Mouse (Mus musculus) adrenal gland, adult 18-20 months (tissue): ENCODE results near the gene Adck2. TPM values are rescaled to one million over a fixed set of nuclear protein-coding genes. Genes with fewer than 3 reads are reported as not detected.

Source experiments
- DNase-seq, 2 experiments: peaks; one replicate each; pipeline ENCODE4 v3.0.0; 2021 to 2022; ENCODE audit warnings: low spot score in 2 of 2
- long read RNA-seq, 2 experiments: library from polyadenylated mRNA; stranded (forward); transcript quantifications; one replicate each; pipeline ENCODE4 v2.0.0; 2021
- total RNA-seq, 2 experiments: library from RNA; stranded (reverse); gene quantifications; 1 replicate in 1 of 2; 2 replicates in 1 of 2; pipeline ENCODE4 v1.2.3; 2021

Adck2 gene
- total RNA-seq, result 10 to 100 TPM; 24.1 to 24.2 TPM
- long read RNA-seq, experiment 1, transcript Adck2-204 (8 exons, 3,542 nt), result major isoform, 12 of 14 reads
- long read RNA-seq, experiment 1, partial matches to known transcripts, result 0 of 14 reads
- long read RNA-seq, experiment 1, other reads (novel, unspliced or antisense), result 2 of 14 reads
- long read RNA-seq, experiment 2, transcript Adck2-204 (8 exons, 3,542 nt), result major isoform, 25 of 29 reads
- long read RNA-seq, experiment 2, partial matches to known transcripts, result 0 of 29 reads
- long read RNA-seq, experiment 2, other reads (novel, unspliced or antisense), result 4 of 29 reads

DNA sequence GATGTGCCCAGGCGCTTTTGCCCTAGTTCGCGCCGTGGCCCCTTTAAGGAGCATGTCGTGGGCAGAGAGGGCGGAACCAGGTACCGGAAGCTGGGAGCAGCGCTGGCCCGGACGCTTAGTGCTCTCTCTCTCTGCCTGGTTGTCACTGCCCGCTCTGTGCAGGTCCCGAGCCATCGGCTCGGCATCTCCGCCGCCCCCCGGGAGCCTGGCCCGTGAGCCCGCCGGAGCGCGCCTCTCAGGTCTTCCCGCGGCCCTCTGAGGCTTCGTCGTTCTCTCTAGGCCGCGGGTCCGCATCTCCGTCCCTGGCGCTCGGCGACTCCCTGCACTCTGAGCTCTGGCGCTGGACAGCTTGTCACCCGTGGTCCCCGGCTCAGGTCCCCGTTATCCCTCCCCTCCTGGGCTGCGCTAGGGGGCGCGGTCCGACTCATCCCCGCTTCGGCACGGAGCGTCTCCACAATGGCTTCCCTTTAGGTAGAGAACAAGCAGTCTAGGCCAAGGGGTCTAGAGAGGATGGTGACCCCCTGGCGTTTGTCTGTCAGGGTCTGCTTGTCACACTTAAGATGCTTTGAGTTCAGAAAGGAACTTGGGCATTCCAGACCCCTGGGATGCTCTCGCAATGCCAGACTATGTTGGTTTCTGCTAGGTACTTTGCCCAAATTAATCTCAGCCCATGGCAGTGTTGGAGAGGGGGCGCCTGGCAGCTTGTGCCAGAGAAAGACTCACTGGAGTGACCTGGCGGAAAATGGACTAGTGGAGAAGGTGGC is at the start of gene Adck2:
Gene Adck2, plus strand, starts transcription at position 83 of the 764 bp plus-strand sequence.
- DNase-seq, result peak; percentile 73 to 74

DNA sequence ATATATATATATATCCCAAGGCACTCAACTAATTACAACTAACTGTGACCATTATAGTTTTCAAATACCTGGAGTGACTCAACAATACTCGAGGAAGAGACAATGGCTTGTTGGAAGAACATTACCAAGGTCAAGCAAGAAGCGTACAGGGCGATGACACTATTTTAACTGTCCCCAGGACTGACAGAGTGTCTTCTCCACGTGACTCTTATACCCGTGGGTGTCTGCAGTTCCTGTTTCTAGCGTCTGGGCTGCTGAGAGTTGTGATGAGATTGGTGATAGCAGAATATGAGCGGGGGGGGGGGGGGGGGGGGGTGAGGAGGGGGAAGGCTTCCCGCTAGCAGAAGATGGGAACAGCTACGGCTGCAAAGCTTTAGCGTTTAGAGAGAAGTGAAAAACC is 46.9 kb upstream of the Adck2 start:
- no peak for DNase-seq

DNA sequence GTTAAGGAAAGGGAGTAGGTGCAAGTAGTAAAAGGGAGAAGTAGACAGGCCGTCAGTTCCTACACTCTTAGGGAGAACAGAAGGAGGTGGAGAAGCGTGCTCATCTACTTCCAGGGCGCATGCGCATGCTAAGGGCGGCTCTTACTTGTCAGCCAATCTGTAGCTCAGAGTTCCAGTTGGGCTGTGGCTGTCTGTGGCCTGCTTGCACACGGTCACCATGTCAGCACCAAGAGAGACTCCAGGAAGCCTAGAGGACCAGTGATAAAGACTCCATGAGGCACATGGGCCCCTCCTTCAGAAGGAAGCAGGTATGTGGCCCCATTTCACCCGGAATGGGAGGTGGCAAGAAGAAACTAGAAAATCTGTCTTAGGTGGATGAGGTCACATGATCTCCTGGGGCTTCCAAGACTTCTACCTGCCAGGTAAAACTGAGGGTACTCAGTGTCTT is 46.3 kb upstream of the Adck2 start:
- no peak for DNase-seq

DNA sequence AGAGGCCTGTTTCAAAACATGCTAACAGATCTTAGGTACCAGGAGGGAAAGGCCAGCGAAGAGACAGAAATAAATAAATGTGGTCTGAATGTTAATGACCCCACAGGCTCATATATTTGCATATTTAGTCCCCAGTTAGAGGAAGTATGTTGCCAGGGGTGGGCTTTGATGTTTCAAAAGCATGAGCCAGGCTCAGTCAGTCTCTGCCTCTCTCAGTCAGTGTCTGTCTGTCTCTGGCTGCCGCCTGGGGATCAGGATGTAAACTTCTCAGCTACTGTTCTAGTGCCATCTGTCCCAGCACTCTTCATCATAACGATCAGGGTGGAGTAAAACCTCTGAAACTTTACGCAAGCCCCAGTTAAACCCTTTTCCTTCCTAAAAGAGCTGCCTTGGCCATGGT is 45.9 kb upstream of the Adck2 start:
- no peak for DNase-seq

DNA sequence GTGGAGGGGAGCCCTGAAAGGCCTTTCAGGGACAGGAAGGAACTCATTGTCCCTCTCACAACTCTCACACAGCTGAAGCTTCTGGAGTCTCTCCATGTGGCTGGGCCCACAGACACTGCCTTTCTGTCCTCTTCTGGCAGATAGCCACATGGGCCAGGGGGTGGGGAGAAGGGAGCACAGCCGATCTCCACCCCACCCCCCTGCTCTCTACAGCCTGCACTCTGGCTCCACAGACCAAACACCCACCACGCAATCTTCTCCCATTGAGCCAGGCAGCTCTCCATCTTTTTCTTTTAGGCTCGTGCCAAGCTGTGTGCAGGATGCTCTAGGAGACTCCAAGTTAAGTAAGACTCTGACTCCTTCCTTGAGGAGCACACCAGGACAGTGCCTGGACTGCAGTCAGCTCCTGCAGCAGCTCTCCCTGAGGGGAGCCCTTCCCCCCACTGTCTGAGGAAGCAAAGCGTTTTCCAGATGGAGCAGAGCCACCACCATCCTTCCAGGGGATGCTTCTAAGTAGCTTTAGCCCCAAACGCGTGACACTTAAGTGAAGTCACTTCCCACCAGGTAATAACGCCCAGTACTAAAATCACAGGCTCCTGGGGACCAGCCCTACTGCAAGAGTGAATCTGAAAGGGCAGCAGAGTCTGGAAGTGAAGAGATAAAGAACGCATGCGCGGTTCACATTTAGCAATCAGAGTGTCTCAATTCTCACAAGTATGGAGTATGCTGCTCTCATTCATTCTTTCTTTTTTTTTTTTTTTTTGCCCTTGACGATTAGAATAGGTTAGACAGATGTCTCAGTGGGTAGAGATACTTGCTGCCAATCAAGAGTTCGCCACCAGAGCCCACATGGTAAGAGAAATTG is 44.8 kb upstream of the Adck2 start:
- no peak for DNase-seq

DNA sequence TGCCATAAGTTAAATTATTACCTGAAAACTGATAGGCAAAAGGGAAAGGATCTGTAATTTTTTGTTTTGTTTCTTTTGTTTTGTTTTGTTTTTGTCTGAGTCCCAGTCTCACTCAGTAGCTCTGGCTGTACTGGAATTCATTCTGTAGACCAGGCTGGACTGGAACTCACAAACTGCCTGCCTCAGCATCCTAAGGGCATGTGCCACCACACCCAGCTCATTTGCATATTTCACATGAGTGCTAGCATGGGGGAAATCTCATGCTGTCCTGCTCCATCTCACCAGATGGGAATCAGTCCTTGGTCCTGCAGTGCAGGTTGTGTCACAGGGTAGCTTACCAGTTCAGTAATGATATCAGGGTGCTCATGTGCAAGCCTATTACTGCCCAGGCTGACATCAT is 38.7 kb upstream of the Adck2 start:
- no peak for DNase-seq

DNA sequence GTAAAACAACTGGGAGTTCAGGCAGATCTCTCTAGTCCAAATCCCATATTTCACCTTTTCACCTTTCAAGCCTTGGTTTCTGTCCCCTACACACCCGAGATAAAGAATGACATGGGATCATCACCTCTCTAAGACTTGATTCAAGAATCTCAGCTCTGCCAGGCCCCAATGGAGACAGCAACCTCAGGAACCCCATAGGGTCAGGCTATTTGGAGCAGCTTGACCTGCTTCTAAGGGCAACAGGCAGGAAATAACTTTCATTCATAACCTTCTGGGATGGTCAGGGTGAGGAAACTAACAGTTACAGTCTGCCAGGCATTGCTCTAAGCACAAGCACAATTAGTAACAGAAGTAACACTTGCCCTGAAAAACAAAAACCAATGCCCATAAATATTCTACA is 37.1 kb upstream of the Adck2 start:
- no peak for DNase-seq

DNA sequence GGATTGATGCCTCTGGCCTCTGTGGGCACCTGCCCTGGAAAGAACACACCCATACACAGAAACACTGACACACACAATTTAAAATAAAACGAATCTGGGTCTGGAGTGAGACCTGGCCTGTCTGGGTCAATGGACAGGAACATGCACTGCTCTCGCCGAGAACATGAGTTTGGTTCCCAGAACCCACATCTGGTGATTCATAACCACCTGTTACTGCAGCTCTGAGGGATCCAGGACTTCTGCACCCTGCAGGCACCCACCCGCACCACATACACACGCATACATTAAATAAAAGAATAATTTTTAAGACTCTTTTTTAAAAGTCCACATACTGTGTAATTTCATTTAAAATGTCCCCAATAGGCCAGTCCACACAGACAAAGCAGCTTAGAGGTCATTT is 36.4 kb upstream of the Adck2 start:
- DNase-seq, result no peak

DNA sequence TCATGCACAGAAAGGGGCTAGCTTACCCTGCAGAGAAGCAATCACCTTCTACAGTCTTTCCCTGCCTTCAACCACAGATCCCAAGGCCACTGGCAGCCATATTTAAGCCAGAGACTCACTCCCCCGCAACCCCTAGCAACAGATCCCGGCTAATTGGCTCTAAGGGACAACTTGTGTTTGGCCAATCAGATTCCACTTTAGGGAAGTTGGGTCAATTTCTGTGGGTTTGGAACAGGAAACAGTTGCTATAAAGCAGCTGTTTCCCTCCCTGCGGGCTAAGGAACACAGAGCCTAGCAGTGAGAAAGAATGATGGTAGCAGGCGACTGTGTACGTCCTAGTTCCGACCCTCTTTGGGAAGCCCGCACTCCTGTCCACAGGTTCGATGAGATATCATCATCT is 35.4 kb upstream of the Adck2 start:
- no peak for DNase-seq

DNA sequence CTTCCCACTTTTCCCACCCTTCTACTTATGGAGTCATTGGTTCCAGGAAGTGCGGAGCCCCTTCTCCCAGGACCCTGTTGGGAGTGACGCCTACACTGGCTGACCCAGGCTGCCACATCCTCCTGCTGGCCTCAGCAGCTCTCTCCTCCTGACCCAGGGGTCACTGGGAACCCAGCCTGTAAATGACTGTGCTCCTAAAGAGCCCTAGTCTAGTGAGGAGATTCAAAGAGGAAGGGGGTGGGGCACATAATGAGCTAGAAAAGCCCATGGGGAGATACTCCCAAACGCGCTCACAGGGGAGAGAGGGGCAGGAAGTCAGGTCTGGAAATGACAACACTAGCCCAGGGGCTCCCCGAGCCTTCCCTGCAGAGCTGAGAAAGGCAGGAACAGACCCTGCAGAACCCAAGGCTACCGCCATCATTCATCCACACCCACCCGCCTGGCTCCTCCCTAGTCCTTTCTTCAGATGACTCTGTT is 34.0 kb upstream of the Adck2 start:
- DNase-seq, result no peak

DNA sequence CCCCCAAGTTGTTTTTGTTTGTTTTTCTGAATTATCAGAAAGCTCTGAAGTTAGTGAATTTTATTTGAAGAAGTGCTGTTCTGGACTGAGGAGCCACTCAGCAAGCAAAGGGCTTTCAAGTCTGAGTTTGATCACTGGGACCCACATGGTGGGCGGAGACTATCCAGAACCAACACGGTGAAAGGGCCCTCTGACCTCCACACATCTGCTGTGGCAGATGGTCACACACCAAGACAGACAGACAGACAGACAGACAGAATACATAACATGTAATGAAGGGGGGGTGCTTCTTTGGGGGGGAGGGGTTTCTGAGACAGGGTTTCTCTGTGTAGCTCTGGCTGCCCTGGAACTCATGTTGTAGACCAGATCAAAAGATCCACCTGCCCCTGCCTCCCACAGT is 33.1 kb upstream of the Adck2 start:
- DNase-seq, result no peak

DNA sequence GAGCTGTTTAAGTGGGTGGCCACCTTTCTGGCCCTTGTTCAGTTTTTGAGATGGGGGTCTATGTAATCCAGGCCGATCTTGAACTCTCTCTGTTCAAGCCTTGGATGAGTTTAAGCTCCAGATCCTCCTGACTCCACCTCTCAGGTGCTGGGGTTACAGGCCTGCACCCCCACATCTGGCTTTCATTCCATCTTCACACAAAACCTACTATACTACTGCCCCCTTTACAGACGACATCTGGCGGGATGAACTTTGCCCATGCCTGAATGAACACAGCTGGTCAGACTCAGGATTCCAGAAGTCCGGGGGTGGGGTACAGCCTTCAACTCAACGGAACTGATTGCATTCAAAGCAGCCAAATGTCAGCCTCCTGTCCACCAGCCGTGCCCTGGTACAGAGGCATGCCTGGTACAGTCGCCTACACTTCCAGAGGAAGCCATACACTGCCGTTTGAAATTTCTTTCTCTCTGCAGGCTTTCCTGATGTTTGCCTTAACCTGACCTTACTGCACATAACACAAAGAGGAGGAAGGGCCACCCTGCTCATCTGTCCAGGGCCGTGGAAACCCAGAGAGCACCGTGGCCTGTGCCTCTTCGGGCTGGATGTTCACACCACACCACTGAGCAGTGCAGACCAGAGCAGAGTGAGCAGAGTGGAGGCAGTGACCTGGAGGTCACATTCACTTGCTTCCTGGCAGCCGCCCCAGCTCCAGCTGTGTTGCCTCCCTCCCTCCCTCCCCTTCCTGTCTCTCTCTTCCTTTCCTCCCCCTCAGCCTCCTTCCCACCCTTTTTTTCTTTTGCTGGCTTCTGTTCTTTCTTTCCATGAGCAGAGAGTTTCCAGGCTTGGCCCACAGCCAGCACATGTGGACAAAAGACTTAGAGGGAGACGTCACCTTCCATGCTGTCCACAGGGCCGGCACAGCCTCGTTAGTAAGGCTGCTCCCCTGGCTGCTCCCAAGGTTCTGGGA is 30.8 kb upstream of the Adck2 start:
- peak in 1 of 2 experiments; percentile 52 for DNase-seq

DNA sequence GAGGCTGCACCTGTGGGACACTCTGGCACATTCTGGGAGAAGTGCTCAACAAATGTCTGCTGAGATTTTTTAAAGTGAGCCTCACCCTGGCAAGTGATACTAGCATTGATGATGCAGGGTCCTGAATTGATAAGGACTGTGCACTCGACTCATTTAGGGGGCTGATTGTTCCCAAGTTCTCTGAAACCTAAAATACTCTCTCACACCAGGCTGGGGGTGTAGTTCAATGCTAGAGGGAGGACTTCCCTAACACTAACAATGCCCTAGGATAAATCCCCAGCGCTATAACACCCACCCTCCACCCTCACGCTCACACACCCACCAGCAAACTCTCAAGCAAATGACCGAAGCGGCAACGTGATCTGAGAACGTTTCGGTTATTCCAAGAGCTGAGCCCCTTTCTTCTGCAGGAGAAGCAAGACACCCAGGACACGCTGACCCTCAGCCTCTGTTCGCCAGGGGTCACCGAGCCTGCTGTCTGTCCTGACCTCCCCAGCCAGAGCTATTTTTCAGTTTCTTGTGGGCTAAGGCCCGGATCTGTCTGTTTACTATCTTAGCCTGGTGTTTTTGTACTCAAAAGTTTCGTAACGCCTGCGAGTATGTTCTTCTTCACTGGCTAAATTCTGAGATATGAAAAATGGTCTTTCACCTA is 29.8 kb upstream of the Adck2 start:
- no peak for DNase-seq

DNA sequence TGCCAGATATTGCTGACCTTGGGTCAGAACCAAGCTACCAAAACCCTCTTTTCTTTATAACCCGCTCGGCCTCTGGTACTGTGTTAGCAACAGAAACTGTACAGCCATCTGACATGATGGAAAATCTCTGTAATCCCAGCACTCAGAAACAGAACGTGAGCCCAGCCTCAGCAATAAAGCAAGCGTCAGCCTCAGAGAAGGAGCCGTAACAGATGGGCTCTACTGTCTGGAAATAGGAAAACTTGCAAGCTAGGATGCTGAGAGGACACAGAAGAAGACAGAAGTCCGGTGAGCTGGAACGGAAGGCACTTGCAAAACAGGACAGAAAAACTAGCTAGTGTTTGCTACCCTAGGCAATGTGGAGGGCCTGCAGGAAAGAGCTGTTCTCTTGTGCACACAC is 28.2 kb upstream of the Adck2 start:
- DNase-seq, result no peak

DNA sequence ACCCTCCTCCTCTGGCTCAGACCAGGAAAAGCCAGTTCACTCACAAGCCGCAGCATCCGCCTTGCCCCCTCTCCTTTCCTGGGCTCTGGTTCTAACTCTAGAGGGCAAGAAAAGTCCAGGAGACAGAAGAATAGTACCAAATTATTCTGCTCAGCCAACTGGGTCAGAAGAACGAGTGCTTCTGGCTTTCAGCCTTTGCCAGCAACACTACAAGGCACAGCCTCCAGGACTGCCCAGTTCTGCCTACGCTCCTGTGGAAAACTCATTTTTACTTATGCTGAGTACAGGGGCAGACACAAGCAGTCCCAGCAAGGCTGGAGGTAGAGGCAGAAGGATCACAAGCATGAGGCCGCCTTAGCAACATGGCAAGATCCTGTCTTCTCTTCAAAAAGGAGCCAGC is 25.6 kb upstream of the Adck2 start:
- DNase-seq, result no peak

DNA sequence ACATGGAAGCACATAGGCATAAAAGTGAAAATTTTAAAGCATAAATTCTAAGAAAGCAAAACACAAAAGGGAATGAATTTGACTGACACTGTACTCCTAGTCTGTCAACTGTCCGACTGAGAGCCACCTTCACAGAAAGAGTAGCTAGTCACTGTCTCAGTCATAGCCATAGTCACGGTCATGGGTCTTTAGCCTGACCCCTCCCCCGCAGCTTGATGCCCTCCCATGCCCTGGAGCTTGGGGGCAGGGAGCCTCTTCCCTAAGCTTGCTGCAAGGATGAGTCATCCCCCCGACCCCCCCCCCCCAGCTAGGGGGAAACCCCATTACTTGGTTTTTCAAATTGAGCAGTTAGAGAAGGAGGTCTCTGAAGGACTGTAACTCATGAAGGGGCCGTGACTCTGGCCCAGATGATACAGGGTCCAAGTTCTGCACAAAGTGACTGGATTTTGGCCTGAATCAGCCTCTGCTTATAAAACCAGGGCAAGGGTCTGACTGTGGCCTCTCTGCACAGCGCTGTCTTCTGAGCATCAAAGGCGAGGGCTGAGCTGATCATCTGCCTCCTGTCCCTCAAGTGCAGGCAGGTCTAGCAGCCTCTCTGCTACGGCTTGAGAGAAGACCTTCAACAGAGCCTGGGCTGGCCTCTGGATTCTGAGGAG is 21.6 kb upstream of the Adck2 start:
- no peak for DNase-seq

DNA sequence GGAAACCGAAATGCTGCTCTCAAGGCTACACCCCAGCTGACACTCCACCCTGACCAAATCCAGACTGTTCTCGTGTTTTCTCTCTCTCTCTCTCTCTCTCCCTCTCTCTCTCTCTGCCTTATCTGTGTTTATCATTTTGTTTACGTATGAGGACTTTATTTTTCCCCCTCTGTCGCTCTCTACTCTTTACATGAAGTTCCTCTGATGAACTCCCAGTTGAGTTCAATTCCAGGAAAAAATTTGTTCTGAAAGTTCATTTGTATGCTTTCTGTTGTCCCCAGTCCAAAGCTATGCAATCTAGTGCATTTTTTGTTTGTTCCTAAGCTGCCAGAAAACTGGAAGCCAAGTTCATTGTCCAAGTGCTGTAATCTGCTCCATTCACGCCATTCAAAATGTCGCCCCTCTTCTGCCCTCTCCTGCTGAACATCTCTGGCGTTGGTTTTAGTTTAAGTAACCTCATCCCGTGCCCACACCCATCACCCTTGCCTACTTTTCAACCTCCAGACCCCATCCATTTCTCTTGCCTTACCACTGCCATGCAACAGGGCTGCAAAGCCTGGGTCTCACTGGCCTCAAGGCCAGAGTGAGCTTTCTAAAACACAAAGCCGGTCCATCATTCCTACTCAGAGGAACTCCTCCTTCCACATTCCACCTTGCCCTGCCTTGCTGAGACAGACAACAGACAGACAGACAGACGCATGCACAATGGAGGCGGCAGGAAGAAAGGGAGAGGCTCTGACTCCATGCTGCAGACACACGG is 18.6 kb upstream of the Adck2 start:
- DNase-seq, result no peak

DNA sequence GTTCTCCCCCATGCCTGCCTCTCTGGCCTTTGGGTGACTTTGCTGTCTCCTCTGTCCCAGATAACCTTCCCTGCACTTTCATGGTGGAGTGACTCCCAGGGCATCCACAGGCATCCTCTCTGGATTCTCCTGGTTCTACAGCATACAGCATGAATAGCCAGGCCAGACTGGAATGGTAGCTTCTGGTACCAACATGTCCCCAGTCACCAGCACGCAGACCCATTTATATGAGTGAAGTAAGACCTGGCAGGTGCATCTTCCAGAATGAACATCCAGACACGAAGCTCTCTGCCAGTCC is 18.1 kb upstream of the Adck2 start:
- DNase-seq, result no peak
